Comparison of ENCODE assay signal across 8 mouse cellular contexts in the genomic region with DNA sequence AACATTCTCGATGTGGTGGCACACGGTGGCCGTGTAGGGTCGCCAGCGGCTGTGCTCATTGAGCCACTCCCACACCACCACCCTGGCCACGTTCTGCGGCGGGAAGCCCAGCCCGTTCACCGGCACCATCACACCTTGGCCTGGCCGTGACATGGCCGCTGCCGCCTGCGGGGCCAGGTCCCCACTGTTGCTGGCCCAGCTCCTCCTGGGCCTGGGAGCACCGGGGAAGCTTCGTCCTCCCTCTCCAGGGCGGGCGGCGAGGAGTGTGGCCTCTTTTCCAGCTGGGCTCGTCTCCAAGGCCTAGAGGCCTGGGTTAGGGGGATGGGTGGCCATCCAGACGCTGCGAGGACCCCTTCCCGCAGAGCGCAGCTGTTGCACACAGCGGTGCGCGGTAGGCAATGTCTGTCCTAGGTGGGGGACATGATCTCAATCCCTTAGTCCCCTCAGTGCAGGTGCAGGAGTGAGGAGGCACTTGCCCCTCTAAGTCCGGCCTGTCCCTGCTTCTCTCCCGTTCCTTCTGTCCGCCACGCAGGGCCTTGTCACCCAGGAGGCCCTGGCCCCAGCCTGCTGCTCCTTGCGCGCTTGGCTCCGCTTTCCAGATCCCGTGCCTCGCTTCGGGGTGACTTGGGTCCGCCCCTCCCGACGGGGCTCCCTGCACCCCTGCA. TPM values are rescaled to one million over a fixed set of nuclear protein-coding genes. Genes with fewer than 3 reads are reported as not detected.
A peak's percentile ranks its signal among the peaks of the same experiment; 100 is the strongest.
DNase-seq lines count a peak whose midpoint lies in the region; ATAC-seq lines count a peak whose summit lies in the region.

No protein-coding gene starts in this region.

- H3K27me3 ChIP-seq in megakaryocyte, embryonic 14.5 days (replicated peaks): peaks cover 97% of the 10 kb centered on the region
- peaks cover 84% of the 10 kb centered on the region for H3K27me3 ChIP-seq in forebrain, embryonic 12.5 days
- peaks cover 74% of the 10 kb centered on the region for H3K27me3 ChIP-seq in neural tube, embryonic 13.5 days

- H3K4me2 ChIP-seq in forebrain, embryonic 12.5 days: peak overlapping the region; percentile 91
- peak overlapping the region; percentile 85 for H3K4me2 ChIP-seq in neural tube, embryonic 13.5 days

- H3K27ac ChIP-seq in forebrain, embryonic 12.5 days: peak overlapping the region; percentile 43
- H3K27ac ChIP-seq in neural tube, embryonic 13.5 days (replicated peaks): peak overlapping the region; percentile 92

- H3K4me3 ChIP-seq in megakaryocyte, embryonic 14.5 days (replicated peaks): peak overlapping the region; percentile 42
- peak overlapping the region; percentile 64 for H3K4me3 ChIP-seq in forebrain, embryonic 12.5 days (replicated peaks)
- peak overlapping the region; percentile 76 for H3K4me3 ChIP-seq in neural tube, embryonic 13.5 days

- H3K36me3 ChIP-seq in megakaryocyte, embryonic 14.5 days (replicated peaks; ENCODE audit: low read length): no peaks in the 10 kb centered on the region
- H3K36me3 ChIP-seq in forebrain, embryonic 12.5 days (replicated peaks): no peaks in the 10 kb centered on the region
- H3K36me3 ChIP-seq in neural tube, embryonic 13.5 days: no peaks in the 10 kb centered on the region

- DNase-seq in gastrocnemius, postnatal 14 days: peak; percentile 24
- DNase-seq in gastrocnemius, adult 8-10 months (ENCODE audit: low spot score in 2 of 2): no peak
- DNase-seq in layer of hippocampus, adult 9-11 months: peak; percentile 32

- intact Hi-C loops in gastrocnemius, postnatal 14 days (cut with DNase I; ENCODE audit: low total_unique reads): loop anchor here (2.0 kb wide), 1 partner anchor 29 kb away; no protein-coding TSS in a partner anchor

- 1% methylated on average over 40 of the region's 40 CpGs for WGBS in forebrain, embryonic 12.5 days
- 2% methylated on average over 40 of the region's 40 CpGs for WGBS in neural tube, embryonic 13.5 days

- H3K9ac ChIP-seq in forebrain, embryonic 12.5 days: peak overlapping the region; percentile 66
- peak overlapping the region; percentile 95 for H3K9ac ChIP-seq in neural tube, embryonic 13.5 days

- no peak for ATAC-seq in megakaryocyte, adult 5-6 weeks (ENCODE audit: poor library complexity, severe bottlenecking)
- ATAC-seq in forebrain, embryonic 12.5 days (ENCODE audit: low FRiP score): peak; percentile 10; the same call in 1 of the 2 replicates
- ATAC-seq in neural tube, embryonic 13.5 days (ENCODE audit: low read depth): peak; percentile 23
- no peak for ATAC-seq in erythroid progenitor cell, adult 5-6 weeks (replicated peaks; ENCODE audit: low FRiP score, poor library complexity, severe bottlenecking)

- H3K9me3 ChIP-seq in megakaryocyte, embryonic 14.5 days: 0 out of 2 replicates have a peak, but pooled peaks cover 6% of the 10 kb centered on the region
- no peaks in the 10 kb centered on the region for H3K9me3 ChIP-seq in forebrain, embryonic 12.5 days
- no peaks in the 10 kb centered on the region for H3K9me3 ChIP-seq in neural tube, embryonic 13.5 days

- peaks cover 15% of the 10 kb centered on the region for H3K4me1 ChIP-seq in megakaryocyte, embryonic 14.5 days
- H3K4me1 ChIP-seq in forebrain, embryonic 12.5 days: peaks cover 34% of the 10 kb centered on the region
- H3K4me1 ChIP-seq in neural tube, embryonic 13.5 days (replicated peaks): peaks cover 74% of the 10 kb centered on the region

RNA-seq across cellular contexts. Expression of a gene that starts 1.4 kb away (rescaled TPM):
- under 1 TPM; 0.66 to 0.76 TPM for total RNA-seq in gastrocnemius, postnatal 14 days (2021)
- 1 to 10 TPM in 1 of 4 experiments, under 1 TPM in 3; 0.22 to 1.3 (median 0.31) TPM for total RNA-seq in gastrocnemius, adult 8-10 months (2022)
- not detected in 2 replicates for polyA plus RNA-seq in megakaryocyte, embryonic 14.5 days (2012; ENCODE audit: insufficient read depth, low replicate concordance)
- 0.30 and 0.40 TPM in 2 replicates for total RNA-seq in megakaryocyte, adult 5-6 weeks (2015)
- total RNA-seq in megakaryocyte, adult 5-6 weeks (2017): not detected in 2 replicates
- 17.1 and 18.1 TPM in 2 replicates for polyA plus RNA-seq in forebrain, embryonic 12.5 days (2016; fragmentation: Nextera tagmentation; extraction: Ambion mirVana)
- polyA plus RNA-seq in neural tube, embryonic 13.5 days (2015; fragmentation: Nextera tagmentation; extraction: Ambion mirVana): 37.3 and 39.6 TPM in 2 replicates
- total RNA-seq in erythroid progenitor cell, adult 5-6 weeks (2015; ENCODE audit: low replicate concordance): 7.5 TPM in 1 of 2 replicates, not detected in the other
- 0.39 and 0.61 TPM in 2 replicates for total RNA-seq in erythroid progenitor cell, adult 5-6 weeks (2017; ENCODE audit: low replicate concordance)

RNA-seq across cellular contexts. Expression of a gene that starts 39.4 kb away (rescaled TPM):
- under 1 TPM in 1 of 2 experiments, not detected in 1; 0.13 TPM for total RNA-seq in gastrocnemius, postnatal 14 days (2021)
- under 1 TPM in 2 of 4 experiments, not detected in 2; 0.07 to 0.16 TPM for total RNA-seq in gastrocnemius, adult 8-10 months (2022)
- 1.00 TPM in 1 of 2 replicates, not detected in the other for polyA plus RNA-seq in megakaryocyte, embryonic 14.5 days (2012; ENCODE audit: insufficient read depth, low replicate concordance)
- 13.0 and 13.2 TPM in 2 replicates for total RNA-seq in megakaryocyte, adult 5-6 weeks (2015)
- total RNA-seq in megakaryocyte, adult 5-6 weeks (2017): 3.9 and 7.5 TPM in 2 replicates
- 0.10 and 0.17 TPM in 2 replicates for polyA plus RNA-seq in forebrain, embryonic 12.5 days (2016; fragmentation: Nextera tagmentation; extraction: Ambion mirVana)
- 0.19 and 0.43 TPM in 2 replicates for polyA plus RNA-seq in neural tube, embryonic 13.5 days (2015; fragmentation: Nextera tagmentation; extraction: Ambion mirVana)
- total RNA-seq in erythroid progenitor cell, adult 5-6 weeks (2015; ENCODE audit: low replicate concordance): 5.0 and 12.3 TPM in 2 replicates
- 3.5 TPM in 2 replicates for total RNA-seq in erythroid progenitor cell, adult 5-6 weeks (2017; ENCODE audit: low replicate concordance)

Comparison
In these comparisons a context has a peak if more than half of its experiments do, and no peak if none do; other contexts are left out.
1. DNase-seq: peak in gastrocnemius, postnatal 14 days (single experiment) and layer of hippocampus, adult 9-11 months (single experiment); none in gastrocnemius, adult 8-10 months (0 of 2).
2. ATAC-seq: peak in forebrain, embryonic 12.5 days (single experiment) and neural tube, embryonic 13.5 days (single experiment); none in megakaryocyte, adult 5-6 weeks (single experiment) and erythroid progenitor cell, adult 5-6 weeks (single experiment).
3. Peak in every context shown above with its lines, with median percentiles within 50 percentile points of each other: H3K4me3 ChIP-seq.